Mouse (Mus musculus): ENCODE measurements around the gene Hist1h3c. TPM values are rescaled to one million over a fixed set of nuclear protein-coding genes. Genes with fewer than 3 reads are reported as not detected.

The Hist1h3c gene
- total RNA-seq, 1 experiment from 2014 or later = 14.7 TPM

Other genes starting within 250 kb of the Hist1h3c start
- 312 to 413 TPM (median 355 TPM) in 4 replicates for gene Hist1h4h, start 214.6 kb downstream of the Hist1h3c start, total RNA-seq (2023)
- gene Hist1h2af, start 211.7 kb downstream of the Hist1h3c start, total RNA-seq (2023) = 8.2 to 18.3 TPM (median 14.4 TPM) in 4 replicates
- gene Hist1h3g, start 210.2 kb downstream of the Hist1h3c start, total RNA-seq (2023) = 4.0 to 5.5 TPM (median 4.9 TPM) in 3 of 4 replicates, not detected in the other
- gene Hist1h2bh, start 202.2 kb downstream of the Hist1h3c start, total RNA-seq (2023) = 9.7 to 15.7 TPM (median 11.4 TPM) in 4 replicates
- 116 to 135 TPM (median 127 TPM) in 4 replicates for gene Hist1h3f, start 201.6 kb downstream of the Hist1h3c start, total RNA-seq (2023)
- 64.1 to 86.2 TPM (median 72.6 TPM) in 4 replicates for gene Hist1h4f, start 194.0 kb downstream of the Hist1h3c start, total RNA-seq (2023)
- gene Hist1h1d, start 192.3 kb downstream of the Hist1h3c start, total RNA-seq (2023) = 20.7 to 25.2 TPM (median 22.9 TPM) in 4 replicates
- gene Hist1h3e, start 183.2 kb downstream of the Hist1h3c start, total RNA-seq (2023) = 302 to 339 TPM (median 312 TPM) in 4 replicates
- gene Hist1h2ae, start 174.4 kb downstream of the Hist1h3c start, total RNA-seq (2023) = 20.2 to 28.2 TPM (median 23.3 TPM) in 4 replicates
- 455 to 535 TPM (median 493 TPM) in 4 replicates for gene Hist1h2bg, start 174.2 kb downstream of the Hist1h3c start, total RNA-seq (2023)
- gene Hist1h2bf, start 171.4 kb downstream of the Hist1h3c start, total RNA-seq (2023) = 223 to 279 TPM (median 234 TPM) in 4 replicates
- 18.6 to 61.8 TPM (median 42.9 TPM) in 4 replicates for gene Hist1h2ad, start 171.2 kb downstream of the Hist1h3c start, total RNA-seq (2023)
- 33.1 to 41.7 TPM (median 35.9 TPM) in 4 replicates for gene Hist1h3d, start 169.8 kb downstream of the Hist1h3c start, total RNA-seq (2023)
- gene Hist1h4d, start 164.0 kb downstream of the Hist1h3c start, total RNA-seq (2023) = 149 to 174 TPM (median 170 TPM) in 4 replicates
- gene Hist1h2be, start 124.5 kb downstream of the Hist1h3c start, total RNA-seq (2023) = 31.4 to 39.8 TPM (median 37.8 TPM) in 4 replicates
- gene Hist1h1e, start 123.0 kb downstream of the Hist1h3c start, total RNA-seq (2023) = 317 to 365 TPM (median 333 TPM) in 4 replicates
- gene Hist1h2ac, start 61.7 kb downstream of the Hist1h3c start, total RNA-seq (2023) = 9.3 to 10.9 TPM (median 9.8 TPM) in 4 replicates
- 16.6 to 23.0 TPM (median 18.7 TPM) in 4 replicates for gene Hist1h2bc, start 61.4 kb downstream of the Hist1h3c start, total RNA-seq (2023)
- gene Hist1h1t, start 49.8 kb downstream of the Hist1h3c start, total RNA-seq (2023) = 0.67 to 1.3 TPM in 2 of 4 replicates, not detected in the others
- 174 to 205 TPM (median 189 TPM) in 4 replicates for gene Hist1h4c, start 47.1 kb downstream of the Hist1h3c start, total RNA-seq (2023)
- gene Hfe, start 34.7 kb downstream of the Hist1h3c start, total RNA-seq (2023) = 0.48 to 1.5 TPM (median 1.1 TPM) in 4 replicates
- gene Hist1h1c, start 6.8 kb downstream of the Hist1h3c start, total RNA-seq (2023) = 857 to 1,008 TPM (median 880 TPM) in 4 replicates
- gene Hist1h2bb, start 1.1 kb upstream of the Hist1h3c start, total RNA-seq (2023) = 65.5 to 82.0 TPM (median 72.9 TPM) in 4 replicates
- 38.9 to 112 TPM (median 74.0 TPM) in 4 replicates for gene Hist1h2ab, start 5.5 kb upstream of the Hist1h3c start, total RNA-seq (2023)
- 29.5 to 64.1 TPM (median 35.4 TPM) in 4 replicates for gene Hist1h3b, start 6.7 kb upstream of the Hist1h3c start, total RNA-seq (2023)
- 81.8 to 123 TPM (median 110 TPM) in 4 replicates for gene Hist1h4b, start 11.4 kb upstream of the Hist1h3c start, total RNA-seq (2023)
- gene Hist1h4a, start 15.6 kb upstream of the Hist1h3c start, total RNA-seq (2023) = 189 to 269 TPM (median 202 TPM) in 4 replicates
- gene Hist1h3a, start 16.8 kb upstream of the Hist1h3c start, total RNA-seq (2023) = 385 to 444 TPM (median 390 TPM) in 4 replicates
- 35.5 to 38.6 TPM (median 37.0 TPM) in 4 replicates for gene Hist1h1a, start 18.1 kb upstream of the Hist1h3c start, total RNA-seq (2023)
- gene Trim38, start 24.3 kb upstream of the Hist1h3c start, total RNA-seq (2023) = not detected in 4 replicates
- not detected in 4 replicates for gene Slc17a2, start 61.4 kb upstream of the Hist1h3c start, total RNA-seq (2023)
- gene Slc17a3, start 93.8 kb upstream of the Hist1h3c start, total RNA-seq (2023) = not detected in 4 replicates
- not detected in 4 replicates for gene Slc17a1, start 122.1 kb upstream of the Hist1h3c start, total RNA-seq (2023)
- not detected in 4 replicates for gene Slc17a4, start 169.4 kb upstream of the Hist1h3c start, total RNA-seq (2023)
- not detected in 4 replicates for gene Hist1h2ba, start 188.6 kb upstream of the Hist1h3c start, total RNA-seq (2023)
- gene Hist1h2aa, start 188.9 kb upstream of the Hist1h3c start, total RNA-seq (2023) = not detected in 4 replicates
- not detected in 4 replicates for gene Scgn, start 245.6 kb upstream of the Hist1h3c start, total RNA-seq (2023)